Mouse (Mus musculus) erythroid progenitor cell, adult 5-6 weeks (primary cell): ENCODE measurements around the gene Fbxo27. TPM values are rescaled to one million over a fixed set of nuclear protein-coding genes. Genes with fewer than 3 reads are reported as not detected.
"Not testable (repeated sequence)": the region's sequence is repeated elsewhere in the genome, so short reads cannot be mapped to it uniquely, and the experiment has no call there.

Experiments
- ATAC-seq: replicated peaks from 2 replicates; pipeline ENCODE4 v1.8.0; 2016; ENCODE audit warnings: moderate number of reproducible peaks, mild to moderate bottlenecking, moderate TSS enrichment, inconsistent platforms; ENCODE audit not compliant: poor library complexity, low FRiP score, severe bottlenecking
- total RNA-seq, 2 experiments: library from RNA; stranded (forward) in 1 of 2; stranded (reverse) in 1 of 2; fragments of 150-400 nt in 1 of 2; fragments of 186-747, 209-891 nt in 1 of 2; gene quantifications; 2 replicates each; pipeline versions ENCODE4 v1.2.3 to v1.2.4; 2015 to 2017; ENCODE audit warnings: low replicate concordance in 2 of 2

Gene Fbxo27
- total RNA-seq, 2 experiments from 2014 or later: 1.4 TPM; not detected in 1

GRCm38 (mm10) chr7:28700269-28700668 lies 7.6 kb downstream of the Fbxo27 start:
- no peak for ATAC-seq

DNA sequence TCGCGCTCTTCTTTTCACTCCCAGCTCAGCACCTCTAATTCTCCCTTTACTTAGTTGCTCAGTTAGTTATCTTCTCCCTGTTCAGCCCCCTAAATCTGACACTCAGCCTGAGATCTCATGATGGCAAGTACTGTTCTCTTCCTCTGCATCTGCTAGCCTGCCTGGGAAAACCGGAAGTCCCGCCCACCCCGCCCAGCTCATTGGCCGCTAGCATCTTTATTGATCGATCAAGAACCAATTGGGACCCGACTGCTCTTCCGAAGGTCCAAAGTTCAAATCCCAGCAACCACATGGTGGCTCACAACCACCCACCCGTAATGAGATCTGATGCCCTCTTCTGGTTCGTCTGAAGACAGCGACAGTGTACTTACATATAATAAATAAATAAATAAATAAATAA lies 8.7 kb downstream of the Fbxo27 start:
- not testable (repeated sequence) for ATAC-seq

GRCm38 (mm10) chr7:28702601-28703143 lies 10.0 kb downstream of the Fbxo27 start:
- ATAC-seq: no peak

- no peak for ATAC-seq
Observed at GRCm38 (mm10) chr7:28709454-28709853, 16.8 kb downstream of the Fbxo27 start.

DNA sequence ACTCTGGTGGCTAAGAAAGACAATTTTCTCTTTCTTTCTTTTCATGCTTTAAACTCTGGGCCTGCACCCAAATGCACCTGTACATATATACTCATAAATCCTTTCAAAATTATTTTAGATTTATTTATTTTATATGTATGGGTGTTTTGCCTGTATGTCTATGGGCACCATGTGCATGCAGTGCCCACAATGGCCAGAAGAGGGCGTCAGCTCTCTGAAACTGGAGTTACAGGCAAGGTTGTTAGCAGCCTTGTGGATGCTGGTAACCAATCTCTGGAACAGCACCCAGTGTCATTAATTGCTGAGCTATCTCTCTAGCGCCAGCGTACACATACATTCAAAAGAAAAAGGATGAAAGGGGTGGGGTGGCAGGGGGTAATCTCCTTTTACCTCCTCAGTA lies 18.3 kb downstream of the Fbxo27 start:
- ATAC-seq: no peak

- no peak for ATAC-seq
Observed at GRCm38 (mm10) chr7:28714667-28715066, 22.0 kb downstream of the Fbxo27 start.

DNA sequence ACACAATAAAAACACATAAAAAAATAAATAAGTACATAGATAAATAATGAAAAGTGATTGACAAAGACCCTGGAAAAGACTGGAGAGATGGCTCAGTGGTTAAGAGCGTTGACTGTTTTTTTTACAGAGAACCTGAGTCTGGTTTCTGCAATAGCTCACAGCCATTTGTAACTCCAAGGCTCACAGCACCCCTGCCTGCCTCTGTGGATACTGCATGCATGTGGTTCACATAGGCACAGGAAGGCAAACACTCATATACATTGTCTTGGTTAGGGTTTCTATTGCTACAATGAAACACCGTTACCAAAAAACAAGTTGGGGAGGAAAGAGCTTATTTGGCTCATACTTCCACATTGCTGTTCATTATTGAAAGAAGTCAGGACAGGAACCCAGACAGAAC lies 22.9 kb downstream of the Fbxo27 start:
- ATAC-seq: no peak

DNA sequence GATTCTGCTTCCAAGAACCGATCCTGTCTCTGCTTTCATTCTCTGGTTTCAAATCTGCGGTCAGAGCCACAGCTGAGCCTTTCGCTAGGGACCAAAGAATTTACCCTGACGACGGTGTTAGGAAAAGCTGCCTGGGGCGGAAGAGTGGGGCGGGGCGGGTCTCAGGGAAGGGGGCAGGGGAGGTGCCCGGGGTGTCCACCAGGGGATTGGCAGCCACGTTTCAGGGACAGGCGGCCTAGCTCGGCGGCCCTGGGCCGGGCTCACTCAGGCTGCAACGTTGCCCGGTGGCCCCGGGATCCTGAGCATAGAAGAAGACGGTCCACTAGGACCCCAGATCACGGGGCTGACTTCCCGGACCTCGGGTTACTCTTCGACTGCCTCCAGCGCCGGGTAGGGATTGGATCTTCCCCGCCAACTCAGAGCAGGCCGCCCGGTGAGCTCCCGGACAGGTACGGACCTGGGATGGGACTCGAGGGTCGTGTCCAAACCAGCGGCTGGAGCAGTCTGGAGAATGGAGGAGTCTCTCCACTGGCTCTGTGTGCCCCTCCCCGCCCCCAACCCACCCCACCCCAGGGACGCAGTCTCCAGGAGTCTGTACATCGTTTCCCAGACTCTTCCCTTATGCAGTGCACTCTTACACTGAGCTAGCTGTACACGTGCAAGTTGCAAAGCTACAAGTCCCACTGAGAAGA lies 24.1 kb downstream of the Fbxo27 start, which contains the start of gene Fbxo17:
Gene Fbxo17 (plus strand): TSS at position 215 of the 692 bp plus-strand sequence.
- ATAC-seq: no peak

DNA sequence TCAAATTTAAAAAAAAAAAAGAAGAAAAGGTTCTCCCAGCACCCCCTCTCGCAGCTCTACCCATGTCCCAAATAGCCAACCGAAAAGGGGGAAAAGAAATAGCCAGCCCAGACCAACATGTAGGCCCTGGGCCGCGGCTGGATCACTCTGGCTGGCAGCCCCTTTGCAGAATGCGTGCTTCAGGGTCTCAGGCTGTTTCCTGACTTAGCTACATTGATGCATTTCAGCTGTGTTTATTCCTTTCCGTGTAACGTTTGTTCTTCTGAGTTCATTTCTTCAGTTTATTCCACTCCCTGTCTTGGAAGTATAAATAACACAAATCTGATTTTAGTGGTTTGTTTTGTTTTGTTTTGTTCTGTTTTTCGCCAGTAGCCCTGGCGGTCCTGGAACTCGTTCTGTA lies 25.1 kb downstream of the Fbxo27 start:
- ATAC-seq: no peak

GRCm38 (mm10) chr7:28719159-28719558 lies 26.5 kb downstream of the Fbxo27 start:
- ATAC-seq: no peak

DNA sequence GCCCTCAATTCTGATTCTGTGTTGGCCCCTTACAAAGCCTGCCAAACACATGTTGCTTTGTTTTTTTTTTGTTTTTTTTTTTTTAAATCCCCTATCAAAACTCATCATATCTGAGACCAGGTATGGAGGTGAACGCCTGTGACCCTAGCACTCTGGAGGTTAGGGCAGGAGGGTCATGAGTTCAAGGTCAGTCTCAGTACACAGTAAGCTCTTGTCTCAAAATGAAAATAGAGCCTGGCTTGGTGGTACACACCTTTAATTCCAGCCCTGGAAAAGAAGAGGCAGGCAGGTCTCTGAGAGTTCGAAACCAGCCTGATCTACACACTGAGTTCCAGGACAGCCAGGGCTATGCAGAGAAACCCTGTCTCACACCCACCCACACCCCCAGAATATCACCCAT lies 27.0 kb downstream of the Fbxo27 start:
- no peak for ATAC-seq

GRCm38 (mm10) chr7:28720753-28721537 lies 28.3 kb downstream of the Fbxo27 start:
- ATAC-seq: no peak

- no peak for ATAC-seq
Observed at GRCm38 (mm10) chr7:28722079-28722478, 29.4 kb downstream of the Fbxo27 start.

- ATAC-seq: no peak
Observed at GRCm38 (mm10) chr7:28724613-28725012, 32.0 kb downstream of the Fbxo27 start.

DNA sequence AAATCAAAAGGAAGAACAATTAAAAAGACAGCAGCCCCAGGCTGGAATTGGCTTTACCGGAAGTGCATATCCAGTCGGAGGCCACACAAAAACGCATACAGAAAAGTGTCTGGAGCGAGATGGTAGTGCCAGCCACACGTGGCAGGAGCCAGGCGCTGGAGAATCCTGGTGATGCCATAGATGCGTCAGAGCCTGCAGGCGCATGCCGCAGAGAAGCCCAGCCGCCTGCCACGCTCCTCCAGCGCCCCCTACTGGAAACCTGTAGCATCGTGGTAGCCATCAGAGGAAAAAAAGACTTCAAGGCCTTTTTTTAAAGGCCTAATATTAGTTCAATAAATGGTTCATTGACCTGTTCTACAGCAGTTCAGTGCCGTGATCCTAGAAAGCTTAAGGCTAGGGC lies 34.0 kb downstream of the Fbxo27 start:
- ATAC-seq: no peak

DNA sequence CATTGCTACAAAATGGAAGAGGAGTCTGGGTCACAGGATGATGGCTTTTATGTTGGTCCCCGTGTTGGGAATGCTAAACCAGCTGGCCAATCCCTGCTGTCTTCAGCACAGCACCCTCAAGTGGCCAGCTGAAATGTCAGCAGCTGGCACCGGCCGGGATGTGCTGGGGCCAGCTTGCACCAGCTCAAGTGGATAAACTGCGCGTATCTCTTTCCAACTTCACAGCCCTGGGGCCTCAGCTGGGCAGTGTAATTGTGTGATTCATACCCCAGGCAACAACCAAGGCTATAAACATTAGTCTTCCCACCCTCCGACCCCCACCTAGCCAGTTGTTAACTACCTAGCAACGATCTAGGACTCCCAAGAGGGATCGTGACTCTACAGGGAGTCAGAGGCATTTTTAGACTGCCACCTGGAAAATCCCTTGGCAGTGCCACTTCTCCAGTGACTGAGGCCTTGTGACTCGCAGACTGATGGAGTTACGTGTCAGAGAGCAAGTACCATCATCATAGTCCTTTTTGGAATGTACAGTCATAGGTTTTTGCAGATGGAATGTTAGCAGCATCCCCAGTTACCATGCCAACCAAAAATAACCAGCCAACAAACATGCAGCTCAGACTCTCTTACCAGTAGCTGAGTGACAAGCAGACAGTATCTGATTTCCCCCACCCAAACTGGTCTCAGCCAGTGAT lies 35.1 kb downstream of the Fbxo27 start:
- no peak for ATAC-seq

DNA sequence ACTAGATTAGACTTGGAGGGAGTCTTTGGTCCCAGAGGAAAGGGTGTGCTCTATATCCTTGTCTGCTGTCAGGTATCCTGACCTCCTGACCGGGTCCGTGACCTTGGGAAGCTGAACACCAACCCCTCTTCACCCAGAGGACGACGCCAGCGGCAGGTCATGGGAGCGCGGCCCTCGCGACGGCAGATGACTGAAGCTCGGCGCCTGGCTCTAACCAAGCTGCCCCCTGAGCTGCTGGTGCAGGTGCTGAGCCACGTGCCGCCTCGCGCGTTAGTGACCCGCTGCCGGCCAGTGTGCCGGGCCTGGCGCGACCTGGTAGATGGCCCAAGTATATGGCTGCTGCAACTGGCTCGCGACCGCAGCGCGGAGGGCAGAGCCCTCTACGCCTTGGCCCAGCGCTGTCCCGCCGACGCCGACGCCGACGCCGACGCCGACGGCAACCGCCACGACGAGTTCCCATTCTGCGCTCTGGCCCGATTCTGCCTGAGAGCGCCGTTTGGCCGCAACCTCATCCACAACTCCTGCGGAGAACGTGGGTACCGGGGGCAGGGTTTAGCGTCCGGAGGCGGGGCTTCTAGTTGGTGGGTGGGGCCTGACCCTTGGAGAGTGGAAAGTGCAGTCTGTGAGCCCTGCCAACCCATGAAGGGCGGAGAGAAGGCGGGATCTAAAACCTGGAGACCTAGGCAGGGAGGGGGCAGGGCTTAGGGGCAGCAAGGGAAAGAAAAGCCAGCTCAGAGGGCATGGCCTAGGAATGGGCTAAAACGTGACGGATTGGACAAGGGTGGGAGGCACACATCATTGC lies 39.9 kb downstream of the Fbxo27 start:
- ATAC-seq: peak; percentile 73

GRCm38 (mm10) chr7:28733211-28733610 lies 40.6 kb downstream of the Fbxo27 start:
- ATAC-seq: no peak

GRCm38 (mm10) chr7:28735701-28736100 lies 43.1 kb downstream of the Fbxo27 start:
- no peak for ATAC-seq

- ATAC-seq: no peak
Observed at GRCm38 (mm10) chr7:28739829-28740228, 47.2 kb downstream of the Fbxo27 start.
